Mouse (Mus musculus) limb, embryonic 14.5 days (tissue): ENCODE measurements around the gene Izumo2. TPM values are rescaled to one million over a fixed set of nuclear protein-coding genes. Genes with fewer than 3 reads are reported as not detected.

Source experiments
- ATAC-seq: fragments of 200-750 bp; cut with Nextera tagmentation; 2 replicates; pipeline ENCODE4 v1.8.0; 2017; ENCODE audit warnings: low read depth, moderate number of reproducible peaks, moderate TSS enrichment; ENCODE audit not compliant: low FRiP score
- DNase-seq: peaks from one replicate; pipeline ENCODE4 v3.0.0-alpha.2; 2015; ENCODE audit warnings: low spot score
- H3K27ac ChIP-seq: fragments of 300-500 bp; sonication (generic); replicated peaks from 2 replicates; pipeline ENCODE4 v1.5.1; 2014; ENCODE audit warnings: low read depth, mild to moderate bottlenecking, low read length, moderate library complexity, mixed read lengths
- H3K27me3 ChIP-seq: fragments of 300-500 bp; sonication (generic); 2 replicates; pipeline ENCODE4 v1.6.1; 2014; ENCODE audit warnings: low read length, mixed read lengths; ENCODE audit not compliant: control insufficient read depth, insufficient read depth
- H3K36me3 ChIP-seq: fragments of 300-500 bp; sonication (generic); 2 replicates; pipeline ENCODE4 v1.6.1; 2014; ENCODE audit warnings: mild to moderate bottlenecking, low read length, moderate library complexity, mixed read lengths; ENCODE audit not compliant: control insufficient read depth, insufficient read depth
- H3K4me1 ChIP-seq: fragments of 300-500 bp; sonication (generic); 2 replicates; pipeline ENCODE4 v1.6.1; 2014; ENCODE audit warnings: antibody characterized with exemption, low read length, mixed read lengths; ENCODE audit not compliant: control insufficient read depth, insufficient read depth
- H3K4me2 ChIP-seq: fragments of 300-500 bp; sonication (generic); replicated peaks from 2 replicates; pipeline ENCODE4 v1.6.1; 2014; ENCODE audit warnings: low read depth, mild to moderate bottlenecking, low read length, moderate library complexity; ENCODE audit not compliant: severe bottlenecking
- H3K4me3 ChIP-seq: fragments of 300-500 bp; sonication (generic); replicated peaks from 2 replicates; pipeline ENCODE4 v1.5.1; 2014; ENCODE audit warnings: low read length
- H3K9ac ChIP-seq: fragments of 300-500 bp; sonication (generic); 2 replicates; pipeline ENCODE4 v1.6.1; 2014; ENCODE audit warnings: mild to moderate bottlenecking, low read depth, low read length, moderate library complexity; ENCODE audit not compliant: severe bottlenecking
- H3K9me3 ChIP-seq: fragments of 300-500 bp; sonication (generic); 2 replicates; pipeline ENCODE4 v1.6.1; 2016; ENCODE audit warnings: low read length; ENCODE audit not compliant: control insufficient read depth
- POLR2A ChIP-seq: fragments of 200-500 bp; IDR thresholded peaks from 2 replicates; pipeline ENCODE4 v1.8.0; 2012; ENCODE audit warnings: inconsistent platforms, mild to moderate bottlenecking, moderate library complexity, borderline replicate concordance; ENCODE audit not compliant: insufficient read depth, insufficient read length; ENCODE audit errors: extremely low read depth
- WGBS: fragments of 180-500 bp; shearing (Covaris S2); extraction: QIAGEN DNeasy Blood & Tissue Kit; methylation state at CpG from one replicate; pipeline ENCODE4 v1.1.7; 2014; 5-methylcytosine and 5-hydroxymethylcytosine counted together
- polyA plus RNA-seq, 2 experiments: library from polyadenylated mRNA; depleted of rRNA in 1 of 2; stranded (reverse) in 1 of 2; unstranded in 1 of 2; fragments of >200 nt; fragmentation: Nextera tagmentation in 1 of 2; extraction: Ambion mirVana in 1 of 2; gene quantifications; 2 replicates each; pipeline versions ENCODE4 v1.2.1 to v1.2.3; 2012 to 2014

The Izumo2 gene
- polyA plus RNA-seq, 2 experiments: not detected

DNA sequence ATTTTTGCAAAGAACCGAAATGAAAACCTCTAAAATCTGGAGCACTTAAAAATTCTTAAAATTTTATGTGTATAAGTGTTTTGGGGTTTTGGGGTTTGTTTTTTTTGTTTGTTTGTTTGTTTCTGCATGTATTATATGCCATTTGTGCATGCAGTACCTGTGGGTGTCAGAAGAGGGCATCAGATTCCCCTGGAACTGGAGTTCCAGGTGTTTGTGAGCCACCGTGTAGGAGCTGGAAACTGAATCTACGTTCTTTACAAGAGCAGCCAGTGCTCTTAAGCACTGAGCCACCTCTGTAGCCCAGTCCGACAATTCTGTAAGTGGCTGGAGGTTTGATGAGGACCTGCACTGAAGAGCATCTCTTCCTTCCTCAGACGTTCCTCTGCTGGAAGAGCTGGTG, 1.3 kb downstream of the Izumo2 start:
- no peak for TF ChIP-seq POLR2A
- Histone ChIP-seq H3K36me3 (no peaks in the 10 kb centered on the region), H3K4me1 (no peaks in the 10 kb centered on the region), H3K27me3 (no peaks in the 10 kb centered on the region), H3K4me2 (no peak overlapping the region), H3K4me3 (no peak overlapping the region), H3K9me3 (no peaks in the 10 kb centered on the region), H3K27ac (no peak overlapping the region), H3K9ac (no peak overlapping the region)
- WGBS: 82% methylated on average over 5 of the region's 5 CpGs
- ATAC-seq (no peak), DNase-seq (no peak)

DNA sequence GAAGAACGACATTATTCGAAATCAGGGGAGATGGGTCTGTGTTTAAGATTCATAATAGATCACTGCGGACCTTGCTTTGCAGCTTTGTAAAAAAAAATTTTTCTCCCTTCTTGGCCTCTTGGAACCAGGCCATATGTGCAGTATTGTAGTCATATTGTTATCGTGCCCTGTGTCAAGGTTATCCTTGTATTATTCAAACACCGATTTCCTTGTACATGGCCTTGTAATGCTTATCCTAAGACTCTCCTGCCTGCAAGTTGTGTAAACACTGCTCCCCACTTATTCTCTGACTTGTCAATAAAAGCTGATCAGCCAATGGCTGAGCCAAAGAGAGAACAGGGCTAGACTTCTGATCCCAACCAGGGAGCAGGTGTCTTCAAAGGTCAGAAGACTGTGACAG, 13.5 kb downstream of the Izumo2 start:
- Histone ChIP-seq H3K4me3 (no peak overlapping the region), H3K4me1 (no peaks in the 10 kb centered on the region), H3K4me2 (no peak overlapping the region), H3K9ac (no peak overlapping the region), H3K36me3 (no peaks in the 10 kb centered on the region), H3K9me3 (no peaks in the 10 kb centered on the region), H3K27me3 (no peaks in the 10 kb centered on the region), H3K27ac (no peak overlapping the region)
- DNase-seq (no peak), ATAC-seq (no peak)
- no peak for TF ChIP-seq POLR2A
- WGBS: 81% methylated on average over 5 of the region's 5 CpGs

DNA sequence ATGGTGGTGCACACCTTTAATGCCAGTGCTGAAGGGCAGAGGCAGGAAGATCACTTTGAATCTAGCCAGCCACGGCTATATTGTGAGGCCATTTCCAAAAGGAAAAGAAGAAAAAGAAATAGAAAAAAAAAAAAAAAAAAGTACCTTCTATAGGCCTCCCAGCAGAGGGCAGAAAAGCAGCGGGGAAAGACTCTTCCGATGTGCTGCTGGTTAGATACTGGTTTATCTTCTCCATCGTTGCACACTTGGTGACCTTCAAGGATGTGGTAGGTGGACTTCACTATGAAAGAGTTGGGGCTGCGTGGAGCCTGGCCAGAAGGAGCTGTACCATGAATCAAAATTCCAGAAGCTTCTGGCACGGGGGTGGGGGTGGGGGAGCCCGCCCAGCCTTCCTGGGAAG, 15.8 kb downstream of the Izumo2 start:
- ATAC-seq (no peak), DNase-seq (peak; percentile 38)
- TF ChIP-seq POLR2A: no peak
- no peak overlapping the region for H3K27ac ChIP-seq
- WGBS: 19% methylated on average over 7 of the region's 7 CpGs
- H3K4me2 ChIP-seq: no peak overlapping the region
- no peak overlapping the region for H3K9ac ChIP-seq
- no peaks in the 10 kb centered on the region for H3K36me3 ChIP-seq
- no peaks in the 10 kb centered on the region for H3K9me3 ChIP-seq
- H3K4me3 ChIP-seq: no peak overlapping the region
- no peaks in the 10 kb centered on the region for H3K27me3 ChIP-seq
- no peaks in the 10 kb centered on the region for H3K4me1 ChIP-seq

DNA sequence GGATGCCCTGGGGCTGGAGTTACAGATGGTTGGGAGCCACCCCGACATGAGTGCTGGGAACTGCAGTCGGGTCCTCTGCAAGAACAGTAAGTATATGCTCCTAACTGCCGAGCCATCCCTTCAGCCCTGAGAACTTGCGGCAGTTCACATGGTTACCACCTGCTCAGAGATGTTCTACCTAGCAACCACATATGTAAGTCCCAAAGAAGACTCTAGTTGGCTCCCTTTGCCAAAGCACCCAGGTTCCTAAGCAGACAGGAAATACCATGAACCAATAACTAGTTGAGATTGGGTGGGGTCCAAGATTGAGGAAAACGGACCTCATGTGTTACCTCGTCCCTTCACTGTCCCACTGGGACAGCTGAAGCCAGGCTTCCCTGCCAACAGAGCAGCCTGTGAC, 17.8 kb downstream of the Izumo2 start:
- Histone ChIP-seq H3K9ac (no peak overlapping the region), H3K27me3 (no peaks in the 10 kb centered on the region), H3K36me3 (no peaks in the 10 kb centered on the region), H3K4me1 (no peaks in the 10 kb centered on the region), H3K9me3 (no peaks in the 10 kb centered on the region), H3K4me3 (no peak overlapping the region), H3K27ac (no peak overlapping the region), H3K4me2 (no peak overlapping the region)
- no peak for ATAC-seq
- peak; percentile 17 for DNase-seq
- no peak for TF ChIP-seq POLR2A
- 70% methylated on average over 6 of the region's 6 CpGs for WGBS

DNA sequence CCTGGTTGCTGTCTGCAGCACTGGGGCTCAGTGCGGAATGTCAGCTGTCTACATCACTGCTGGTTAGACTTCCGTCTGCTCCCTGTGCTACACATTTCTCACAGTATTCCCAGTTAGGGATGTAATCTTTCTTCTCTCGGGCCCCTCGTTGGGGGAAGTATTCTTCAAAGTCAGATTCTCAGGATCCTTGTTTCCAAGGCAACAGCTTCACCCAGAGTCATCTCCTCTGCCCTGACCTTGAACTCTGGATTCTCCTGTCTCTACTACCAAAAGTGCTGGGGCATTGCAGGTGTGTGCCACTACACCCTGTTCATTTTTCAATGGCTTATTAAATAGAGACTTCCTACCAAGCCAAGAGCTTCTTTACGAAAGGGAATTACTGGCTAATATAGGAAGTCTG, 18.6 kb downstream of the Izumo2 start:
- Histone ChIP-seq H3K36me3 (peaks cover 3% of the 10 kb centered on the region; the same call in 1 of the 2 replicates), H3K9me3 (no peaks in the 10 kb centered on the region), H3K4me1 (no peaks in the 10 kb centered on the region), H3K9ac (no peak overlapping the region), H3K27ac (no peak overlapping the region), H3K4me2 (no peak overlapping the region), H3K4me3 (no peak overlapping the region), H3K27me3 (no peaks in the 10 kb centered on the region)
- DNase-seq: no peak
- no peak for ATAC-seq
- WGBS: 59% methylated on average over 5 of the region's 5 CpGs
- TF ChIP-seq POLR2A: no peak
